ENCODE assay signal across 8 mouse cellular contexts in genomic region chr10:80999362-81000196, GRCm38 (mm10). TPM values are rescaled to one million over a fixed set of nuclear protein-coding genes. Genes with fewer than 3 reads are reported as not detected.
DNase-seq lines count a peak whose midpoint lies in the region; ATAC-seq and TF ChIP-seq lines count a peak whose summit lies in the region.

No protein-coding gene starts in this region.

- H3K4me3 ChIP-seq in MEL (ENCODE audit: control insufficient read depth in 1 of 2, insufficient read depth in 1 of 2, low read depth in 2 of 2, low read length in 2 of 2), result peak overlapping the region; percentile 46 to 55
- peak overlapping the region; percentile 2; the same call in 1 of the 2 replicates for H3K4me3 ChIP-seq in forebrain, postnatal 0 days (ENCODE audit: low read depth, low read length)
- H3K4me3 ChIP-seq in lung, embryonic 14.5 days (ENCODE audit: low read depth, low read length), result no peak overlapping the region
- H3K4me3 ChIP-seq in olfactory bulb, adult 2 months (ENCODE audit: insufficient read depth, low read depth, low read length), result no peak overlapping the region

- H3K27me3 ChIP-seq in MEL (ENCODE audit: control insufficient read depth in 1 of 2, insufficient read depth in 2 of 2, low read length in 2 of 2), result no peaks in the 10 kb centered on the region
- no peaks in the 10 kb centered on the region for H3K27me3 ChIP-seq in forebrain, postnatal 0 days (ENCODE audit: insufficient read depth, low read length)
- 0 out of 2 replicates have a peak, but pooled peaks cover 8% of the 10 kb centered on the region for H3K27me3 ChIP-seq in lung, embryonic 14.5 days (ENCODE audit: insufficient read depth, low read length)

- H3K36me3 ChIP-seq in MEL (ENCODE audit: control insufficient read depth in 1 of 2, insufficient read depth in 2 of 2, low read length in 2 of 2), result peaks cover 0 to 5% of the 10 kb centered on the region in 2 experiments; a peak in 2 of 4 replicates
- H3K36me3 ChIP-seq in forebrain, postnatal 0 days (ENCODE audit: insufficient read depth), result no peaks in the 10 kb centered on the region
- H3K36me3 ChIP-seq in lung, embryonic 14.5 days (ENCODE audit: insufficient read depth), result no peaks in the 10 kb centered on the region

- peak in 1 of 2 experiments; percentile 22; a peak in 1 of 4 replicates for TF ChIP-seq EP300 in MEL (IDR thresholded peaks at IDR 0.05; ENCODE audit: low read depth in 1 of 2, low read length in 2 of 2)

- H3K9ac ChIP-seq in MEL (ENCODE audit: control insufficient read depth, low read depth, low read length, poor library complexity, severe bottlenecking), result peak overlapping the region; percentile 73
- H3K9ac ChIP-seq in forebrain, postnatal 0 days, result peak overlapping the region; percentile 29
- H3K9ac ChIP-seq in lung, embryonic 14.5 days, result no peak overlapping the region

- peak; percentile 85 for ATAC-seq in forebrain, postnatal 0 days
- ATAC-seq in hematopoietic stem cell, adult 5-6 weeks (replicated peaks in 1 of 2; ENCODE audit: insufficient read depth in 1 of 2, low FRiP score in 2 of 2, low TSS enrichment in 1 of 2, low read depth in 1 of 2, poor library complexity in 2 of 2, severe bottlenecking in 2 of 2), result peak; percentile 79 to 86
- ATAC-seq in lung, embryonic 14.5 days (ENCODE audit: insufficient read depth), result peak; percentile 67

- no peaks in the 10 kb centered on the region for H3K9me3 ChIP-seq in MEL (replicated peaks; ENCODE audit: insufficient read depth, low read length)
- H3K9me3 ChIP-seq in forebrain, postnatal 0 days (ENCODE audit: low read length), result no peaks in the 10 kb centered on the region
- no peaks in the 10 kb centered on the region for H3K9me3 ChIP-seq in lung, embryonic 14.5 days (ENCODE audit: low read depth, low read length)

- H3K27ac ChIP-seq in MEL (ENCODE audit: control insufficient read depth, low read depth, low read length), result peak overlapping the region; percentile 83
- H3K27ac ChIP-seq in forebrain, postnatal 0 days (ENCODE audit: low read depth, low read length), result no peak overlapping the region
- H3K27ac ChIP-seq in lung, embryonic 14.5 days (ENCODE audit: low read depth), result no peak overlapping the region
- H3K27ac ChIP-seq in olfactory bulb, adult 2 months (ENCODE audit: insufficient read depth, low read depth, low read length), result no peak overlapping the region

- peak; percentile 94 for DNase-seq in MEL (ENCODE audit: low read depth, low spot score)
- DNase-seq in cerebellum, adult 18-20 months, result peak; percentile 87 to 91
- peak; percentile 95 for DNase-seq in forebrain, postnatal 0 days
- peak; percentile 89 to 93 for DNase-seq in layer of hippocampus, adult 8-10 months (ENCODE audit: low spot score in 2 of 2)
- peak; percentile 93 for DNase-seq in lung, embryonic 14.5 days
- peak; percentile 68 to 71 for DNase-seq in thymus, adult 18-20 months

- WGBS in forebrain, postnatal 0 days, result 28% methylated on average over 37 of the region's 37 CpGs
- 29% methylated on average over 37 of the region's 37 CpGs for WGBS in lung, embryonic 14.5 days
- WGBS in olfactory bulb, adult 2 months, result 19% methylated on average over 37 of the region's 37 CpGs

- H3K4me1 ChIP-seq in MEL (ENCODE audit: control insufficient read depth in 1 of 2, insufficient read depth in 2 of 2, low read length in 2 of 2), result peaks cover 5 to 14% of the 10 kb centered on the region in 2 experiments; a peak in 3 of 4 replicates
- H3K4me1 ChIP-seq in forebrain, postnatal 0 days (ENCODE audit: insufficient read depth), result peaks cover 26% of the 10 kb centered on the region
- H3K4me1 ChIP-seq in lung, embryonic 14.5 days (ENCODE audit: insufficient read depth), result 0 out of 2 replicates have a peak, but pooled peaks cover 3% of the 10 kb centered on the region
- peaks cover 39% of the 10 kb centered on the region for H3K4me1 ChIP-seq in olfactory bulb, adult 2 months (ENCODE audit: control insufficient read depth, insufficient read depth, low read length)

- H3K4me2 ChIP-seq in forebrain, postnatal 0 days (ENCODE audit: low read depth), result peak overlapping the region; percentile 44
- peak overlapping the region; percentile 37 for H3K4me2 ChIP-seq in lung, embryonic 14.5 days

- TF ChIP-seq POLR2A in MEL (IDR thresholded peaks at IDR 0.05; ENCODE audit: control insufficient read depth in 1 of 2, insufficient read depth in 1 of 2, low read depth in 1 of 2, low read length in 2 of 2, poor library complexity in 1 of 2), result peak in 1 of 2 experiments; percentile 56; a peak in 1 of 4 replicates
- no peak for TF ChIP-seq POLR2A in olfactory bulb, adult 2 months (IDR thresholded peaks at IDR 0.05; ENCODE audit: insufficient read depth, low read depth, low read length)

- no peaks in the 10 kb centered on the region for H3K79me2 ChIP-seq in MEL (ENCODE audit: control insufficient read depth, insufficient read depth, low read length, poor library complexity)

- TF ChIP-seq CTCF in MEL (IDR thresholded peaks at IDR 0.05 in 2 of 3, conservative IDR thresholded peaks at IDR 0.05 in 1 of 3; ENCODE audit: control insufficient read depth in 1 of 3, insufficient read depth in 1 of 3, low read depth in 2 of 3, low read length in 3 of 3, poor library complexity in 1 of 3, severe bottlenecking in 1 of 3), result peak; percentile 82 to 94 (median 93)
- TF ChIP-seq CTCF in forebrain, postnatal 0 days (IDR thresholded peaks at IDR 0.05; ENCODE audit: low read depth), result peak; percentile 92
- TF ChIP-seq CTCF in lung, embryonic 14.5 days (IDR thresholded peaks at IDR 0.05; ENCODE audit: low read depth), result peak; percentile 96
- peak; percentile 83 for TF ChIP-seq CTCF in olfactory bulb, adult 2 months (IDR thresholded peaks at IDR 0.05; ENCODE audit: insufficient read depth, low read depth, low read length)

- peak; percentile 36 for TF ChIP-seq RAD21 in MEL (IDR thresholded peaks at IDR 0.05; ENCODE audit: low read depth, low read length)

TF ChIP-seq in MEL, 35 proteins besides CTCF, POLR2A, EP300 and RAD21 (continues in another document):
- TF ChIP-seq GABPA (IDR thresholded peaks at IDR 0.05; ENCODE audit: low read depth, low read length), result peak; percentile 69
- TF ChIP-seq KAT2A (conservative IDR thresholded peaks at IDR 0.05; ENCODE audit: low read depth, low read length), result 0 out of 2 replicates have a peak, but pooled peaks have one; percentile 31
- no peak for TF ChIP-seq CHD2 (IDR thresholded peaks at IDR 0.05; ENCODE audit: low read length)
- TF ChIP-seq ZC3H11A (IDR thresholded peaks at IDR 0.05; ENCODE audit: low read depth, low read length), result peak; percentile 22; the same call in 1 of the 2 replicates
- peak; percentile 77 for TF ChIP-seq USF1 (IDR thresholded peaks at IDR 0.05; ENCODE audit: low read depth, low read length)
- TF ChIP-seq MAFK (IDR thresholded peaks at IDR 0.05; ENCODE audit: borderline replicate concordance, low read depth, low read length), result no peak
- TF ChIP-seq POLR2AphosphoS5 (IDR thresholded peaks at IDR 0.05; ENCODE audit: borderline replicate concordance, low read depth, low read length), result no peak
- TF ChIP-seq RCOR1 (IDR thresholded peaks at IDR 0.05; ENCODE audit: low read depth, low read length), result 0 out of 2 replicates have a peak, but pooled peaks have one; percentile 21
- peak; percentile 91 for TF ChIP-seq JUND (IDR thresholded peaks at IDR 0.05; ENCODE audit: low read depth, low read length)
- TF ChIP-seq ZNF384 (IDR thresholded peaks at IDR 0.05; ENCODE audit: low read depth, low read length), result peak; percentile 58
- TF ChIP-seq E2F4 (IDR thresholded peaks at IDR 0.05; ENCODE audit: borderline replicate concordance, low read depth, low read length), result no peak
- TF ChIP-seq TAL1 (IDR thresholded peaks at IDR 0.05; ENCODE audit: low read length), result no peak
- peak; percentile 100 for TF ChIP-seq MAX (IDR thresholded peaks at IDR 0.05; ENCODE audit: low read length)
- peak; percentile 66 for TF ChIP-seq TBP (IDR thresholded peaks at IDR 0.05; ENCODE audit: low read depth, low read length)

RNA-seq across cellular contexts. Expression of gene Gng7, which starts 15.2 kb away (rescaled TPM):
- total RNA-seq in MEL (2012; rRNA removed), result 0.92 and 1.3 TPM in 2 replicates
- polyA plus RNA-seq in MEL (2012; ENCODE audit: insufficient read depth in 1 of 2, insufficient read length in 2 of 2, low read depth in 1 of 2, low replicate concordance in 2 of 2, missing spikeins in 1 of 2), result 1 to 10 TPM in 1 of 2 experiments, not detected in 1; 6.2 TPM
- 64.5 and 91.4 TPM in 2 replicates for total RNA-seq in forebrain, postnatal 0 days (2014; rRNA removed)
- polyA plus RNA-seq in forebrain, postnatal 0 days (2015; fragmentation: Nextera tagmentation; extraction: Ambion mirVana), result 76.2 and 85.7 TPM in 2 replicates
- total RNA-seq in hematopoietic stem cell, adult 5-6 weeks (2017), result 0.50 and 0.75 TPM in 2 replicates
- total RNA-seq in layer of hippocampus, adult 8-10 months (2022), result 100 to 1,000 TPM; 130 to 139 (median 135) TPM
- polyA plus RNA-seq in lung, embryonic 14.5 days (2014; fragmentation: Nextera tagmentation; extraction: Ambion mirVana), result 4.5 and 5.7 TPM in 2 replicates
- not detected in 2 replicates for polyA plus RNA-seq in olfactory bulb, adult 2 months (2012; ENCODE audit: insufficient read depth, insufficient read length, low replicate concordance, missing spikeins)

RNA-seq across cellular contexts. Expression of gene Diras1, which starts 25.9 kb away (rescaled TPM):
- not detected in 2 replicates for total RNA-seq in MEL (2012; rRNA removed)
- polyA plus RNA-seq in MEL (2012; ENCODE audit: insufficient read depth in 1 of 2, insufficient read length in 2 of 2, low read depth in 1 of 2, low replicate concordance in 2 of 2, missing spikeins in 1 of 2), result under 1 TPM in 1 of 2 experiments, not detected in 1; 0.04 TPM
- 65.4 and 76.0 TPM in 2 replicates for total RNA-seq in forebrain, postnatal 0 days (2014; rRNA removed)
- 66.1 and 70.2 TPM in 2 replicates for polyA plus RNA-seq in forebrain, postnatal 0 days (2015; fragmentation: Nextera tagmentation; extraction: Ambion mirVana)
- total RNA-seq in hematopoietic stem cell, adult 5-6 weeks (2017), result not detected in 2 replicates
- total RNA-seq in layer of hippocampus, adult 8-10 months (2022), result 10 to 100 TPM; 88.3 to 96.9 (median 90.2) TPM
- 0.08 and 0.09 TPM in 2 replicates for polyA plus RNA-seq in lung, embryonic 14.5 days (2014; fragmentation: Nextera tagmentation; extraction: Ambion mirVana)
- not detected in 2 replicates for polyA plus RNA-seq in olfactory bulb, adult 2 months (2012; ENCODE audit: insufficient read depth, insufficient read length, low replicate concordance, missing spikeins)

RNA-seq across cellular contexts. Expression of gene Slc39a3, which starts 37.6 kb away (rescaled TPM):
- 14.8 and 19.5 TPM in 2 replicates for total RNA-seq in MEL (2012; rRNA removed)
- 10 to 100 TPM in 1 of 2 experiments, not detected in 1; 15.6 TPM for polyA plus RNA-seq in MEL (2012; ENCODE audit: insufficient read depth in 1 of 2, insufficient read length in 2 of 2, low read depth in 1 of 2, low replicate concordance in 2 of 2, missing spikeins in 1 of 2)
- total RNA-seq in forebrain, postnatal 0 days (2014; rRNA removed), result 82.1 and 104 TPM in 2 replicates
- polyA plus RNA-seq in forebrain, postnatal 0 days (2015; fragmentation: Nextera tagmentation; extraction: Ambion mirVana), result 43.5 and 45.2 TPM in 2 replicates
- 6.9 and 7.2 TPM in 2 replicates for total RNA-seq in hematopoietic stem cell, adult 5-6 weeks (2017)
- total RNA-seq in layer of hippocampus, adult 8-10 months (2022), result 10 to 100 TPM; 55.5 to 60.8 (median 60.0) TPM
- polyA plus RNA-seq in lung, embryonic 14.5 days (2014; fragmentation: Nextera tagmentation; extraction: Ambion mirVana), result 11.7 and 15.2 TPM in 2 replicates
- not detected in 2 replicates for polyA plus RNA-seq in olfactory bulb, adult 2 months (2012; ENCODE audit: insufficient read depth, insufficient read length, low replicate concordance, missing spikeins)

Comparison
In these comparisons a context has a peak if more than half of its experiments do, and no peak if none do; other contexts are left out.
1. H3K4me3 ChIP-seq: peak in MEL (2 of 2) and forebrain, postnatal 0 days (single experiment); none in lung, embryonic 14.5 days (single experiment) and olfactory bulb, adult 2 months (single experiment).
2. RNA of gene Gng7, which starts 15.2 kb away (total RNA-seq): 130 to 139 TPM in layer of hippocampus, adult 8-10 months and 64.5 to 91.4 TPM in forebrain, postnatal 0 days; 0.92 to 1.3 TPM in MEL and 0.50 to 0.75 TPM in hematopoietic stem cell, adult 5-6 weeks; every median in the first group is over 10 times any median in the second.
3. RNA of gene Diras1, which starts 25.9 kb away (total RNA-seq): 88.3 to 96.9 TPM in layer of hippocampus, adult 8-10 months and 65.4 to 76.0 TPM in forebrain, postnatal 0 days; not detected in MEL and not detected in hematopoietic stem cell, adult 5-6 weeks; every median in the first group is over 10 times any median in the second.
4. Peak in every context shown above with its lines, with median percentiles within 50 percentile points of each other: DNase-seq, CTCF ChIP-seq and ATAC-seq.